Mouse (Mus musculus) lung, postnatal 25 days (tissue): ENCODE results near the gene Raph1.
A peak's percentile ranks its signal among the peaks of the same experiment; 100 is the strongest.
"Not testable (repeated sequence)": the region's sequence is repeated elsewhere in the genome, so short reads cannot be mapped to it uniquely, and the experiment has no call there.

Source experiments
- DNase-seq: peaks from one replicate; pipeline ENCODE4 v3.0.0; 2022; ENCODE audit warnings: low spot score

The Raph1 gene

DNA sequence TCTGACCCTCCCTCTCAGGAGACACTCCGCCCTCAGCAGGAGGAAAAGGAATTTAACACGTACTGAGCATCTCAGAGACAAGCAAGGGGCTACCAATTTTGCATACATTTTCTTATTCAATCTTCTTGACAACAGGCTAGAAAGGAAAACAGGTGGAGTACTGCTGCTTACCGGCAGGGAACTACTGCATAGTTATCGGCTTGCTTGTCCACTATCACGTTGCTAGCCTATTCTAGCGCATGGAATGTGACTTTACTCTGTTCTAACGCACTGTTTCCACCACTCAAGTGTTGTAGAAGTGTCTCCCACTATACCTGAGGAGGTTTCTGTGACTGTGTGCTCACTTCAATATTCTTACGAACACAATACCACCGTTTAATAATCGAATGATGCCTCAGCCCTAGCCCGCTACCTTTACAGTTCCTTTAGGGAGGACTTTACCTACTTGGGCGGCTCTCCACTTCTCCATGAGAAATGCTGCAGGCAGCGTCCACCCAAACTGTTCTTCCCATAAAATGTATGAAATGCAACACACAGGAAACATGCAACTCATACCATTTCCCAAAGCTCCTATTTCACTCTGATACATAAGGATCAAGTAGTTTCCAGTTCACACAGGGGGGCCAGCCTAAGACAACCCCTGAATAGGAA is 1.5 kb downstream of the Raph1 start:
- DNase-seq = peak; percentile 24

DNA sequence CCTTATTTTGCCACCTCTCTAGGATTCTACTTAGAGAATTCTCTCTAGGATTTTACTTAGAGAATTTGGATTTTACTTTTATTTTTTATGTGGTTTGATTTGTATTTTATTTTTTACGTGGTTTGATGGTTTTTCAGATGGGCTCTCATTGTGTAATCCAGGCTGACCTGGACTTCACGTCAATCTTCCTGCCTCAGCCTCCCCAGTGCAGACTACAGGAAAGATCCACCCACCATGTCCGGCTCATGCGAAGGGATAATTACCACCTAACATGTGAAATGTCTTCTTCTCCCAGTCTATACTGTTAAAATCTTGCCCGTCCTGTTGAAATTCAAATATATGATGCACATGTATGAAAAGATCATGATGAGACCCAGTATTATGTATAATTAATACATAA is 2.2 kb downstream of the Raph1 start:
- DNase-seq = no peak

DNA sequence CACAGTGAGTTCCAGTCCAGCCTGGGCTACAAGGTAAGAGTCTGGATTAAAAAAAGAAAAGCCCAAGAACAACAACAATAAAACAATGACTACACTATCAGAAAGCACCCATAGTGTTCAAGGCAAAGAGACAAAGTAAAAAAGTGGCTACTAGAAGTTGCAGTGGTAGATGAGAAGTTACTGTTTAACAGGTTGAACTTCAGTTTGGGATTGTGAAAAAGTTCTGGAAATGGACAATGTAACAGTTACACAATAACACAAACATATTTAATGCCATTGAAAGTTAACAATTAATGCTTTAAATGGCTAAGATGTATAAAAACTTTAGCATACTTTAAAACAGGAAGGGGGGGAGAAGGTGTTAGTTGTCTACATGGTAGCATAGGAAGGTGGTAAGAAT is 3.9 kb downstream of the Raph1 start:
- no peak for DNase-seq

DNA sequence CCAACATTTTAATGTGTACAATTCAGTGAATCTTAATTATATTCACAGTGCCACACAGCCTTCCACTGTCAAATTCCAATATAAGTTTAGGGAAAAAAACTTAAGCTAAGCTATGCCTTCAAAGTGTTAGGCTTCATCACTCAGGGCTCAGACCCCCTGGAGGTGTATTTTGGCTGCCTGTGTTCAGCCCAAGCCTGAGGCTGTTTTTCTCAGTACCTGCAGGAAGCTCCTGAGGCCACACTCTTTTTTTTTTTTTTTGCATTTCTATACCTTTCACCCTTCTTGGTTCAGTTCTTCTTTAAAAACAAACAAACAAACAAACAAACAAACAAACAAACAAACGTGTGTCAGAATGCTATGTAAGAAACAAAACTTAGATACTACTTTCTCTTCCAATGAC is 23.2 kb downstream of the Raph1 start:
- DNase-seq = no peak

DNA sequence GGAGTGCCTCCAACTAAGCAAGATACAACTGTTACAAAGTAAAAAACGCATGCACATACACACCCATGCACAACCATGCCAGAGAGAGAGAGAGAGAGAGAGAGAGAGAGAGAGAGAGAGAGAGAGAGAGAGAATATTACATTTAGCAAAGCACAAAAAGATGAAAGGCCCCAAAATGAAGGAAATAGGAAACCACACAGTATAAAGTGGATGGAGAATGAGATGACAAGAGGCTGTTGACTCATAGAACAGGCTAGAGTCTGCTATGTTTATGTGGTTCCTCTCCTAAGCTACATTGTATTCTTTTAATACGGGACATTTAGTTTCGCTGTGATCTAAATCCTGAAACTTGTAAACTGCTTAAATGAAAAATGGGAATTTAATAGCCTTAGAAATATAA is 27.6 kb downstream of the Raph1 start:
- DNase-seq = no peak

DNA sequence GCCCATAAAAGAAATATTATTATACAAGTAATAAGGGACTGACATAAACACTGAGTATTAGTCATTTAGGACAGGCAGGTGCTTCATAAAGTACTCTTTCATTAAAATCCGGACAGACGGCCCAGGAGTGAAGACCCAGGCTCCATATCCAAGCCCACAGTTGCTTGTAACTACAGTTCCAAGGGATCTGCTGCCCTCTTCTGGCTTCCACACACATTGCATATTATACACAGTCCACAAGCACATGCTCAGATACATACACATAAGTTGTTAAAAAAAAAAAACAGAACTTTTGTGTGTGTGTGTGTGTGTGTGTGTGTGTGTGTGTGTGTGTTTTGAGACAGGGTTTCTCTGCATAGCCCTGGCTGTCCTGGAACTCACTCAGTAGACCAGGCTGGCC is 32.0 kb downstream of the Raph1 start:
- peak; percentile 28 for DNase-seq

DNA sequence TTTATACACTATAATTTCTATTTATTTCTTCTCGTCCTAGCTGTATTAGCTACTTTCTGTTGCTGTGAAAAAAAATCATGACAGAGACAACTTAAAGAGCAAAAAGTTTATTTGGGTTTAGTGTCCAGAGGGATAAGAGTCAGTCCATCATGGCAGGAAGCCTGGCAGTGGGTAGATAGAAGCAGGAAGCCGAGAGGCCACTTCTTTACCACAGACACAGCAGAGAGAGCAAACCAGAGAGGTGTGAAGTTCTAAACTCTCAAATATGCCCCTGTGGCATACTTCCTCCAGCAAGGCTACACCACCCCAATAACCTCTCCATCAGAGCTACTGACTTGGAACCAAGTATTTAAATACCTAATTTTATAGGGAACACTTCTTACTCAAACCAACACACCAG is 36.3 kb downstream of the Raph1 start:
- no peak for DNase-seq

DNA sequence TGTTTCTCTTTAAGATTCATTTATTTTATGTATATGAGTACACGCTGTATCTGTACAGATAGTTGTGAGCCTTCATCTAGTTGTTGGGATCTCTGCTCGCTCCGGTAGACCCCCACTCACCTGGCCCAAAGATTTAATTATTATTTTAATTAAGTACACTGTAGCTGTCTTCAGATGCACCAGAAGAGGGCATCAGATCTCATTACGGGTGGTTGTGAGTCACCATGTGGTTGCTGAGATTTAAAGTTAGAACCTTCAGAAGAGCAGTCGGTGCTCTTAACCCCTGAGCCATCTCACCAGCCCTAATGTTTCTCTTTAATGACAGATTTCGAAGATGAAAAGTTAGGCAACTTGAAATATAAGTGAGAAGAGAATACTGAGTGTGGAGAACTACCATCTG is 36.8 kb downstream of the Raph1 start:
- no peak for DNase-seq

DNA sequence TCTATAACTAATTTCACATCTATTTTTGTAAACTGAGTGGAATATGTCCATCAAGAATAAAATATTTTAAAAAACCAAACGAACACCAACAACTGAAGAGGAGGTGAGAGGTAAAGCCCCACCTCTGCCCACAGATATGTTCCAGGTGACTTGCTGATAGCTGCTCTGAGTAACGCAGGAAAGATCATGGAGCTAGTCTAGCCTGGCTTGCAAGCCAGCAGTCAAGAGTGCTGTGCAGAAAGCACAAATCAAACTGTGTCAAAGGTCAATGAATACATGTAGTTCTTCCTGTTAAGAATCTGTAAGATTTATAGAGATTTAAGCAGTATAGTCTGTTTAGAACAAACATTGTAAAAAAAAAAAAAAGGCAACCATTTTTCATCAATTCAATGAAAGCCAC is 56.3 kb downstream of the Raph1 start:
- DNase-seq = no peak

DNA sequence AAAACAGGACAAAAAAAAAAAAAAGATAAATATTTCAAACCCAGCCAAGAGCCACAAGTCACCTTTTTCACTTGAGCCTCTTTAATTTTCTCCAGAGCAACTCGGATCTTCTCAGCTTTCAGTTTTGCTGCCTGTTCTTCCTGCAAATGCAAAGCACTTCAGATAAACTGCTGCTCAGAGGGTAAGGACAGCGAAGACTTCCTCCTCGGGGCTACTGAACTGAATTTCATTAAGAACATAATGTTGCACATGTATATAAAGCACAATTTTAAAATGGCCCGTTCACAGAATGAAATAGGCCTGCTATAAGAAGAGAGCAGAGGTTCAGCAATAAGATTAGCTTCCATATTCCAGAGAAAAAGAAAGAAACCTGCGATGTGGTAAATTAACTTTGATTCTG is 63.4 kb downstream of the Raph1 start:
- no peak for DNase-seq

DNA sequence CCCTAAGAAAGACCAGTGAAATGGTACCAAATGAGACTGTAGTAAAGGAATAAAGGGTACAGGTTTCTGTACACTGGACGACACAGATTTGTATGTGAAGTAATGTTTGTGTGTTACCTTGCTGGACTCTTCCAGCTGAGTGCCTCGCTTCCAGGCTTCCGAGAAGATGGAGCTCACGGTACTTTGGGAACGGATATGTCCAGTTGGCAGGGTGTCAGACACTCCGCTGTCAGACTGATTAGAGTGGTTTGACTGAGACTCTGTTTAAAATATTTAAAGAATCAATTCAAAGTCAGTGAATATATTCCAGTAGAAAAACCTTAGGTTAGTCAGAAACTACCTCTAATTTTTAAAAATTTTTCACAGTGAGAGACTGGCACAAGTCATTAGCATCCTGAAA is 73.5 kb downstream of the Raph1 start:
- no peak for DNase-seq

DNA sequence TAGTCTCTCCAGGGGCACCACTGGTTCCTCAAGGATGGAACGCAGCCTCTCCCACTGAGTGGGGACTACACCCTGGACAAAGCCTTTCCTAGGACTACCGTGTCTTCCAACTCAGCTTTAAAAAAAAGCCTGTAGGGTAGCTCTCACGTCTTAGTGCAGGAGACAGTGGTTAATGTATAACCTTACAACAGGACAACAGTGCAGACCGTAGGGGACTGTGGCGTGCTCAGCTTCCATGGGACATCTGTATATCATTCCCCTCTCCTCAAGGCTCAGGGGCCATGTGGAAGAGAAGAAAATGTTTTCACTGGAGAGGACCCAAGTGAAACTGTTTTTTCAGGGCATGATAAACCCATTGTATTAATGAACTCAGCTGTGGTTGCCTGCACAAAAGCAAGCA is 74.5 kb downstream of the Raph1 start:
- no peak for DNase-seq

DNA sequence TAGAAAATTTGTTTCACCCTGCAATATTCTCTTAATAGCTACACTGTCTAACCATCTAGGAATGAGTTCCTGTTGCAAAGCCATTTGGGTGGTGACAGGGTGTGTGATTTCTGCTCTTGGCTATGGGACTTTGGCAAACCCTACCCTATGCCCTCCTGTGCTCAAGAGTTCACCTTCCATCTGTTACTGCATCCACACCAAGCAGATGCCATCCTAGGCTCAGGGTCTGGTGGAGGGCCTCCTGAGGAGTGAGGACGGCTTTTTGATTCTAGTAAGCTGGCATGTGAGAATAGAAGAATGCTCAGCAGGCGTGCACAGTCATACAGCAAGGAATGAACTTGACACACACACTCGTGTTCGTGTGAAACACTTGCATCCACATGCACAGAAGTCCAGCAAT is 76.4 kb downstream of the Raph1 start:
- DNase-seq = no peak

DNA sequence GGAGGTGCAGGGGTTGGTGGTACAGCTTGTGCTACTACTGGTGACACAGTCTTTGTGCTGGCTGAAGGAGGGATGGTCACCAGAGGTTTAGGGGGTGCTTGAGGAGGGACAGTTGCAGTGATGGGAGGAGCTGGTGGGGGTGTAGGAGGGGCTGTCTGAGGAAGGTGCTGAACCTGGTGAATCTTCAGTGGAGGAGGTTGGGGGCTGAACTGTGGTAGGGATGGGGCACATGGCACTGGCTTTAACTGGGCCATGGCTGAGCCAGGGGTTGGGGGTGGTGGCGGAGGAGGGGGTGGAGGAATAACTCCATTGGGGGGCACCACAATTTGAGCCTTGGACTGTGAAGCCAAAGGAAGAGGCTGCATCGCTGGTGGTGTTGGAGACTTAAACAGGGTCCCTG is 77.2 kb downstream of the Raph1 start:
- no peak for DNase-seq

DNA sequence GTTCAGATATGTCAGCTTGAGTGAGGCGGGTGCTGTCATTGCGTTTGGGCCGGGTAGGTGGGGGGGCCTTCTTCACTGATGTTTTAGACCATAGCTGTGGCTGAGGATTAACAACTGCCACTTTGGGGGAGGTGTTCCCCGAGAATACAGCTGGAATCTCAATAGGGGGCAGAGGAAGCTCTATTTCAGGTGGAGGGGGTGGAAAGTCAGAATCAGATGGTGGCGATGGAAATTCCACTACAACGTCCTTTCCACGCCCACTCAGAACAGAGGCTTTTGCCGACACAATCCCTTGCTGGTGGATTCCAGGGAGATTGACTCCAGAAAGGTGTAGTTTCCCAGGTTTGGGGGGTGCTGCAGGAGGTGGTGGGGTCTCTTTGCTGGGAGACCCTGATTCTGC is 78.3 kb downstream of the Raph1 start:
- DNase-seq = no peak

DNA sequence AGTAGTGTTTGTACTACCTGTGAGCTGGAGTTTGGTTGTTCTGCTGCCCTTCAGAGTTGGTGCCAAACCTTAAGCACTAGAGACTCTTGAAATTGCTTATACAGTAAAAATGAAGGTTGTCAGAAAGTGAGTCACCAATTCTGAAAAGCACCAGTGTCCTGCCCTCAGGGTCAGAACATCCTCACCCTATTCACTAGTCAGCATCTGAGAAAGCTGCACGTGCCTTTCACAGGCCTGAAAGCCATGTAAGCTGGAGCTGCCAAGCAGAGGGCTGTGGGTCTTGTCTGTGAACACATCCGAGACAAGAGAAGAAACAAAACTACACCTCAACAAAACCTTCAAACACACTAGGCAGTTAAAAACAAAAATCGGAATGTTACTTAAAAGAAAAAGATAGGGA is 81.3 kb downstream of the Raph1 start:
- DNase-seq = no peak

DNA sequence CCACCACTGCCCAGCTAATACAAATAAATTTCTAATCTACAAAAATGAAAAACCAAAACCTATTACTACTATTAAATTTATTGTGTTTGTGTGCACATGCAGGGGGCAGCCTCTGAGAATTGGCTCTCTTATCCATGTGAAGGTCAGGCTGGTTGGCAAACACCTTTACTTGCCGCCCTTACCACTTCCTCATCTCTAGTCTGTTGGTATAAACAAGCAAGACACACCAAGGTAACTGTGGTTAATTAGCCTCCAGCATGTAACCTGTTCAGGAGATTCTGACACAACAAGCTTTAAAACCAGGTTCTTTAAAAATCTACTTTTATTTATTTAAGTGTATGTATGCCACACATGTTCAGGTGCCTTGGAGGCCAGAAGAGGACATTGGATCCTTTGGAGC is 84.0 kb downstream of the Raph1 start:
- DNase-seq = peak; percentile 9

DNA sequence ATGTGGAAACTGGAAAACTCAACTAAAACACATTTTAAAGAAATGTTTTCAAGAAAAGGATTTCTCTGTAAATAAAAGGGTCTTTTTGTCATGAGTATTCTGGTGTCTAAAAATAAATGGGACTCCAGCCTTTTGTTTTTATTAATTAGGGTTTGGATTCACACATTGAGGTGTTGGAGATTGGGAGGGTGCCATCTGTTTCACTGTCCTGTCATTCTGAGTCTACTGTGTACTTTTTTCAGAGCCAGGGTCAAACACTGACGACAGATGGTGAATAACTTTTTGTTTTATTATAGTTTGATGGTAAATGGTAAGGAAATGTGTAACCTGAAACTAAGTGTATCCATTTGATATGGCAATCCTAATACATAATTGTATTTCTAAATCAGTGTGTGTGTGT is 85.3 kb downstream of the Raph1 start:
- DNase-seq = no peak

DNA sequence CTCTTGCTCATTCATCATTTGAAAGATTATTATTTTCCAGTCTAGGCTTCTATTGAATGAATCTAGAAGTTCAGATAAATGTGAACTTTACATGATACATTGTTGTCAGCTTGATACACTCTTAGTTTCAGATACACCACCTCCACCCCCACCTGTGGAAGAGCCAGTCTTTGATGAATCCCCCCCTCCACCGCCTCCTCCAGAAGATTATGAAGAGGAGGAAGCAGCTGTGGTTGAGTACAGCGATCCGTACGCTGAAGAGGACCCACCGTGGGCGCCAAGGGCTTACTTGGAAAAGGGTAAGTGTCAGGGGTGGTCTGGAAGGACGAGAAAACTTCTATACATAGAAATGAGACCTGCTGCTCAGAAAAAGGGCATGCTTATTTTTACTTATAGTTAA is 96.4 kb downstream of the Raph1 start:
- DNase-seq = no peak

DNA sequence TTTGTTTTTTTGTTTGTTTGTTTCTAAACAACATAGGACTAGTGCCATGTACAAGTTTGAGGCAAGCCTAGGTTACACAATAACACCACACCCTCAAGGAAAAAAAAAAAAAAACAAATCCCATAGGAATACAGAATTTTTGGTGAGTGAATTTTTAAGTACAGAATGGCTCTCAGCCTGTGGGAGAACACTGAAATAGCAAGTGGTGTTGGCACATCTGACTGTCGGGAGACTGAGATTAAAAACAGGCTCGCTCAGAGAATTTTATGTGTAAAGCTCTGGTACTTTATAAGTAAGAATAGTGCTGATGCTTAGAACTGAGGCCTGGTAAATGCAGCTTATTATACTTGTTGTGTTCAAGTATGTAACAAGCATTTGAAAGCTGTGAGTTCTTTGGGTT is 97.4 kb downstream of the Raph1 start:
- DNase-seq = no peak

DNA sequence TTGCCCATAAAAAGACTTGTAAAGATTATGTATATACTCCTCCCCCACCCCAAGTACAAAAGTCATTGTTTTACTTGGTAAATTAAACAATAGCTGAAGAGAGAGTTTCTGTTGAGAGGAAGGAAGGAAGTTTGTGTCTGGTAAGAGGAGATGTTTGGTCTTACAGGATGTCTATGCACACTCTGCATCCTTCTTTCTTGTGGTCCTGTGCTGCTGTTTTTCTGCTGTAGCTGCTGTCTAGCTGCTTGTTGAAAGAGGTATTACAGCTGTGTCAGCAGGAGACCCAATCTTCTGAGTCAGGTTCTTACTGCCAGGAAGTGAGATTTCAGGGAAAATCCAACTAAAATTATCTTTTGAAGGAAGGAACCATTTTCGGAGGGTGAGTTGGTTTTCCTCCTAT is 106.3 kb downstream of the Raph1 start:
- DNase-seq = no peak

DNA sequence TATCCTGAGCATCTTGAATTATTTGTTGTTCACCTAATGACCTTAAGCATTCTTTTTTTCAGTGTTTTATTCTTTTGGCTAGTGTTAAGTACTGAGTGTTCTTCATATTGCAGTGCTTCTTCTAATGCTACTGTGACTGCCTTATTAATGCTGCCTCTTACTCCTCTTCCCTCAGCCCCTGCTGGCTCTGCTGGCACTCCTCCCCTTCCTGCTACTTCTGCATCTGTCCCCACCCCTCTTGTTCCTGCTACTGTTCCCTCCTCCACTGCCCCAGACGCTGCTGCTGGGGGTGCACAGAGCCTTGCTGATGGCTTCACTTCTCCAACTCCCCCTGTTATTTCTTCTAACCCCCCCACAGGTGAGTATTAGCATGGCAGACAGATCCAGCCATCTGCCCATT is 117.0 kb downstream of the Raph1 start:
- DNase-seq = no peak

DNA sequence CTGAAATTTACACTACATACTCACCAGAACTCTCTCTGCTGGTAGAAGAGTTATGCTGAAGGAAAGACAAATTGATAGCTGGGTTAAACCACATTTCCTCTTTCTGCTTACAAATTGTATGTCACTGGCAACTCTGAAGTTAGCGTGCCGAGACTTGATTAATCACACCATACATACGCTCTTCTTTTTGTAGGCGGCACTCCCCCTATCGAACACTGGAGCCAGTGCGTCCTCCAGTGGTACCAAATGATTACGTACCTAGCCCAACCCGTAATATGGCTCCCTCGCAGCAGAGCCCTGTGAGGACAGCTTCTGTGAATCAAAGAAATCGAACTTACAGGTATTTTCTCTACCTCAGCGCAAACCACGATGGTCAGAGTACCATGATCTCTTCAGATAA is 119.8 kb downstream of the Raph1 start:
- DNase-seq = peak; percentile 1

DNA sequence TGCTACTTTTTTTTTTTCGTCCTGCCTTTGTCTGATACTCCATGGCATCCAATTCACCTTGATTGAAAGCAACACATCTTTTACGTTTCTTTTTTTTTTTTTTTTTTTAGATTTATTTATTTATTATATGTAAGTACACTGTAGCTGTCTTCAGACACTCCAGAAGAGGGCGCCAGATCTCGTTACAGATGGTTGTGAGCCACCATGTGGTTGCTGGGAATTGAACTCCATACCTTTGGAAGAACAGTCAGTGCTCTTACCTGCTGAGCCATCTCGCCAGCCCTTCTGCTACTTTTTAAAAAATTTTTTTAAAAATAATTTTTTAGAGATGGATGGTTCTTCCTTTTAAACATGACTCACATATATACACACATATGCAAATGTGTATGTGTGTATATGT is 125.5 kb downstream of the Raph1 start:
- not testable (repeated sequence) for DNase-seq

DNA sequence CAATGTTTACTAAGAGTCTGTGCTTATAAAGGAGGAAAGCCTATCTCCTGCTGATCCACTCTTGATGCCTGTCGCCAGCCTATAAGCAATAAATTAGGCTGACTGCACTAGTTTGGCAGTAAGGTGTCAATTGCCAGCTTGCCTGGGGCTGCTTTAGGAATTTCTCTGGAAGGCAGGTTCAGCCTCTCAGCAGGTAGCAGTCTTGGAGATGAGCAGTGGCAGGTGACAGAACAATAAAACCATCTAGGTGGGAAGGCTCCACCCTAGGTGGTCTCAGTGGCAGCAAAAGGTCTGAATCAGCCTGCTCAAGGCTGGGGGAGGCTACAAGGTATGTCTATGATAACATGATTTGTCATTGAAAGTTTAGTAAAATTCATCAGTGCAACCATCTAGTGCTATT is 134.4 kb downstream of the Raph1 start:
- no peak for DNase-seq
